9 mouse cellular contexts compared by ENCODE assay signal in genomic region chr2:148478141-148478701, GRCm38 (mm10). TPM values are rescaled to one million over a fixed set of nuclear protein-coding genes. Genes with fewer than 3 reads are reported as not detected.
DNase-seq lines count a peak whose midpoint lies in the region; ATAC-seq lines count a peak whose summit lies in the region.
"Had no signal": no experiment of that assay in that cellular context is flagged by ENCODE, and none has a peak within 500 bp of the region (broad histone marks: within the 10 kb centered on the region; RNA-seq: fewer than 3 reads in every experiment).

No protein-coding gene starts in this region.

- H3K36me3 ChIP-seq in limb, embryonic 11.5 days (ENCODE audit: control insufficient read depth, insufficient read depth, low read length) = no peaks in the 10 kb centered on the region
- no peaks in the 10 kb centered on the region for H3K36me3 ChIP-seq in limb, embryonic 10.5 days
- H3K36me3 ChIP-seq in heart, embryonic 12.5 days = no peaks in the 10 kb centered on the region
- no peaks in the 10 kb centered on the region for H3K36me3 ChIP-seq in kidney, embryonic 16.5 days (ENCODE audit: insufficient read depth, low read length)
- H3K36me3 ChIP-seq in midbrain, embryonic 12.5 days = no peaks in the 10 kb centered on the region
- H3K36me3 ChIP-seq: stomach, embryonic 15.5 days had no signal

- no peak overlapping the region for H3K4me3 ChIP-seq in limb, embryonic 11.5 days (ENCODE audit: low read depth, low read length)
- no peak overlapping the region for H3K4me3 ChIP-seq in limb, embryonic 10.5 days
- no peak overlapping the region for H3K4me3 ChIP-seq in heart, embryonic 12.5 days
- H3K4me3 ChIP-seq in kidney, embryonic 16.5 days (ENCODE audit: low read length) = no peak overlapping the region
- no peak overlapping the region for H3K4me3 ChIP-seq in midbrain, embryonic 12.5 days
- H3K4me3 ChIP-seq: stomach, embryonic 15.5 days had no signal

- no peaks in the 10 kb centered on the region for H3K27me3 ChIP-seq in limb, embryonic 11.5 days (ENCODE audit: control insufficient read depth, insufficient read depth, low read length)
- no peaks in the 10 kb centered on the region for H3K27me3 ChIP-seq in limb, embryonic 10.5 days (ENCODE audit: low read depth, poor library complexity, severe bottlenecking)
- no peaks in the 10 kb centered on the region for H3K27me3 ChIP-seq in heart, embryonic 12.5 days (replicated peaks)
- H3K27me3 ChIP-seq in kidney, embryonic 16.5 days (ENCODE audit: insufficient read depth, low read length) = no peaks in the 10 kb centered on the region
- H3K27me3 ChIP-seq in midbrain, embryonic 12.5 days = no peaks in the 10 kb centered on the region
- H3K27me3 ChIP-seq: stomach, embryonic 15.5 days had no signal

- no peak overlapping the region for H3K9ac ChIP-seq in limb, embryonic 11.5 days (ENCODE audit: low read length)
- no peak overlapping the region for H3K9ac ChIP-seq in heart, embryonic 12.5 days
- no peak overlapping the region for H3K9ac ChIP-seq in kidney, embryonic 16.5 days (replicated peaks; ENCODE audit: low read length)
- no peak overlapping the region for H3K9ac ChIP-seq in midbrain, embryonic 12.5 days (replicated peaks)
- H3K9ac ChIP-seq: stomach, embryonic 15.5 days had no signal

- H3K4me2 ChIP-seq in limb, embryonic 11.5 days (ENCODE audit: low read depth, severe bottlenecking) = no peak overlapping the region
- no peak overlapping the region for H3K4me2 ChIP-seq in heart, embryonic 12.5 days
- no peak overlapping the region for H3K4me2 ChIP-seq in kidney, embryonic 16.5 days (replicated peaks; ENCODE audit: low read depth, low read length)
- H3K4me2 ChIP-seq in midbrain, embryonic 12.5 days (replicated peaks) = no peak overlapping the region
- H3K4me2 ChIP-seq: stomach, embryonic 15.5 days had no signal

- H3K9me3 ChIP-seq in limb, embryonic 11.5 days (ENCODE audit: control insufficient read depth, low read length) = no peaks in the 10 kb centered on the region
- H3K9me3 ChIP-seq in limb, embryonic 10.5 days (replicated peaks) = no peaks in the 10 kb centered on the region
- H3K9me3 ChIP-seq in heart, embryonic 12.5 days (replicated peaks) = no peaks in the 10 kb centered on the region
- no peaks in the 10 kb centered on the region for H3K9me3 ChIP-seq in kidney, embryonic 16.5 days (ENCODE audit: low read length)
- no peaks in the 10 kb centered on the region for H3K9me3 ChIP-seq in midbrain, embryonic 12.5 days
- H3K9me3 ChIP-seq: stomach, embryonic 15.5 days had no signal

- 0 out of 2 replicates have a peak, but pooled peaks have one; percentile 67 for ATAC-seq in limb, embryonic 11.5 days (ENCODE audit: insufficient number of reproducible peaks, low FRiP score, low TSS enrichment, low read depth)
- ATAC-seq in heart, embryonic 12.5 days (ENCODE audit: insufficient number of reproducible peaks, low FRiP score) = peak; percentile 80
- peak; percentile 93 for ATAC-seq in kidney, embryonic 16.5 days (ENCODE audit: low FRiP score, low TSS enrichment)
- peak; percentile 90 for ATAC-seq in midbrain, embryonic 12.5 days (ENCODE audit: low FRiP score, low read depth)

- no peaks in the 10 kb centered on the region for H3K4me1 ChIP-seq in limb, embryonic 11.5 days (ENCODE audit: control insufficient read depth, insufficient read depth, low read length)
- no peaks in the 10 kb centered on the region for H3K4me1 ChIP-seq in limb, embryonic 10.5 days
- peaks cover 12% of the 10 kb centered on the region for H3K4me1 ChIP-seq in heart, embryonic 12.5 days (replicated peaks)
- H3K4me1 ChIP-seq in kidney, embryonic 16.5 days (ENCODE audit: insufficient read depth, low read length) = no peaks in the 10 kb centered on the region
- peaks cover 7% of the 10 kb centered on the region; the same call in 1 of the 2 replicates for H3K4me1 ChIP-seq in midbrain, embryonic 12.5 days
- H3K4me1 ChIP-seq: stomach, embryonic 15.5 days had no signal

- no peak overlapping the region for H3K27ac ChIP-seq in limb, embryonic 11.5 days (replicated peaks; ENCODE audit: low read depth, low read length)
- H3K27ac ChIP-seq in limb, embryonic 10.5 days = no peak overlapping the region
- 0 out of 2 replicates have a peak overlapping the region, but pooled peaks have one; percentile 18 for H3K27ac ChIP-seq in heart, embryonic 12.5 days (ENCODE audit: poor library complexity, severe bottlenecking)
- peak overlapping the region; percentile 8; the same call in 1 of the 2 replicates for H3K27ac ChIP-seq in kidney, embryonic 16.5 days (ENCODE audit: low read length)
- H3K27ac ChIP-seq in midbrain, embryonic 12.5 days (replicated peaks) = no peak overlapping the region
- H3K27ac ChIP-seq: stomach, embryonic 15.5 days had no signal

- no peak for DNase-seq in limb, embryonic 11.5 days (ENCODE audit: low spot score)
- DNase-seq in limb, embryonic 10.5 days (ENCODE audit: low spot score) = no peak
- peak; percentile 37 for DNase-seq in embryo, embryonic 9.5 days (ENCODE audit: extremely low spot score)
- no peak for DNase-seq in c-Kit-positive CD71-positive TER-119-positive erythroid progenitor cells, embryonic 14.5 days (ENCODE audit: low spot score)
- no peak for DNase-seq in spleen, adult 18-20 months

- 57% methylated on average over 3 of the region's 3 CpGs for WGBS in limb, embryonic 11.5 days
- 58% methylated on average over 3 of the region's 3 CpGs for WGBS in limb, embryonic 10.5 days
- 29% methylated on average over 3 of the region's 3 CpGs for WGBS in heart, embryonic 12.5 days
- WGBS in kidney, embryonic 16.5 days = 31% methylated on average over 3 of the region's 3 CpGs
- 26% methylated on average over 3 of the region's 3 CpGs for WGBS in midbrain, embryonic 12.5 days

RNA-seq across cellular contexts. Expression of gene Cd93, which starts 34.9 kb away (rescaled TPM):
- polyA plus RNA-seq in limb, embryonic 11.5 days (2014; fragmentation: Nextera tagmentation; extraction: Ambion mirVana) = 5.2 and 5.9 TPM in 2 replicates
- polyA plus RNA-seq in limb, embryonic 10.5 days (2016; fragmentation: Nextera tagmentation; extraction: Ambion mirVana) = 5.0 and 5.5 TPM in 2 replicates
- 27.3 and 28.6 TPM in 2 replicates for polyA plus RNA-seq in heart, embryonic 12.5 days (2016; fragmentation: Nextera tagmentation; extraction: Ambion mirVana)
- 19.0 and 20.0 TPM in 2 replicates for polyA plus RNA-seq in kidney, embryonic 16.5 days (2015; fragmentation: Nextera tagmentation; extraction: Ambion mirVana)
- 6.3 and 6.5 TPM in 2 replicates for polyA plus RNA-seq in midbrain, embryonic 12.5 days (2016; fragmentation: Nextera tagmentation; extraction: Ambion mirVana)

Comparison
In these comparisons a context has a peak if more than half of its experiments do, and no peak if none do; other contexts are left out.
1. H3K27ac ChIP-seq: peak in heart, embryonic 12.5 days (single experiment) and kidney, embryonic 16.5 days (single experiment); none in limb, embryonic 11.5 days (single experiment), limb, embryonic 10.5 days (single experiment) and midbrain, embryonic 12.5 days (single experiment).
2. Peak in every context shown above with its lines, with median percentiles within 50 percentile points of each other: ATAC-seq.